Mouse (Mus musculus) layer of hippocampus, adult 9-10 months (tissue): ENCODE measurements at regions not wholly inside any gene's neighbourhood (a gene's known extent, or its start where the extent isn't known, plus 50 kb on each side); places are given as distances from the start of the nearest gene placed in this dataset.
A peak's percentile ranks its signal among the peaks of the same experiment; 100 is the strongest.

Source experiments
- DNase-seq: peaks from one replicate; pipeline ENCODE4 v3.0.0; 2022; ENCODE audit warnings: low spot score

GRCm38 (mm10) chr10:98461538-98461937, 452.7 kb upstream of the Atp2b1 start:
- DNase-seq, result no peak

GRCm38 (mm10) chr10:98474581-98474980, 439.6 kb upstream of the Atp2b1 start:
- DNase-seq, result no peak

GRCm38 (mm10) chr10:98485751-98486681, 428.2 kb upstream of the Atp2b1 start:
- DNase-seq, result peak; percentile 81

GRCm38 (mm10) chr10:98494354-98494753, 419.9 kb upstream of the Atp2b1 start:
- peak; percentile 67 for DNase-seq

GRCm38 (mm10) chr10:98496254-98496653, 418.0 kb upstream of the Atp2b1 start:
- no peak for DNase-seq

- DNase-seq, result no peak
Observed at GRCm38 (mm10) chr10:98500315-98500714, 413.9 kb upstream of the Atp2b1 start.

GRCm38 (mm10) chr10:98501566-98501965, 412.6 kb upstream of the Atp2b1 start:
- DNase-seq, result no peak

GRCm38 (mm10) chr10:98504524-98504923, 409.7 kb upstream of the Atp2b1 start:
- no peak for DNase-seq

- no peak for DNase-seq
Observed at GRCm38 (mm10) chr10:98508515-98509143, 405.6 kb upstream of the Atp2b1 start.

- no peak for DNase-seq
Observed at GRCm38 (mm10) chr10:98514836-98515235, 399.4 kb upstream of the Atp2b1 start.

GRCm38 (mm10) chr10:98517609-98518008, 396.6 kb upstream of the Atp2b1 start:
- DNase-seq, result no peak

- DNase-seq, result no peak
Observed at GRCm38 (mm10) chr10:98529565-98529964, 384.6 kb upstream of the Atp2b1 start.

- no peak for DNase-seq
Observed at GRCm38 (mm10) chr10:98531425-98531824, 382.8 kb upstream of the Atp2b1 start.

GRCm38 (mm10) chr10:98538706-98539105, 375.5 kb upstream of the Atp2b1 start:
- DNase-seq, result no peak

- no peak for DNase-seq
Observed at GRCm38 (mm10) chr10:98541062-98541461, 373.1 kb upstream of the Atp2b1 start.

- DNase-seq, result no peak
Observed at GRCm38 (mm10) chr10:98542072-98542471, 372.1 kb upstream of the Atp2b1 start.

- no peak for DNase-seq
Observed at GRCm38 (mm10) chr10:98543253-98543997, 370.8 kb upstream of the Atp2b1 start.

- DNase-seq, result no peak
Observed at GRCm38 (mm10) chr10:98543998-98544349, 370.2 kb upstream of the Atp2b1 start.

- no peak for DNase-seq
Observed at GRCm38 (mm10) chr10:98554575-98554974, 359.6 kb upstream of the Atp2b1 start.

GRCm38 (mm10) chr10:98557470-98558060, 356.6 kb upstream of the Atp2b1 start:
- DNase-seq, result no peak

- no peak for DNase-seq
Observed at GRCm38 (mm10) chr10:98558560-98558959, 355.6 kb upstream of the Atp2b1 start.

- DNase-seq, result no peak
Observed at GRCm38 (mm10) chr10:98562297-98562912, 351.8 kb upstream of the Atp2b1 start.
